Mouse (Mus musculus) liver, embryonic 14 days (tissue): ENCODE results near the gene 1700009N14Rik. TPM values are rescaled to one million over a fixed set of nuclear protein-coding genes. Genes with fewer than 3 reads are reported as not detected.

Experiments
- polyA plus RNA-seq: library from polyadenylated mRNA; depleted of rRNA; stranded (reverse); fragments of >200 nt; gene quantifications from 2 replicates; pipeline ENCODE4 v1.2.3, GENCODE M21; 2012; rRNA removed

1700009N14Rik gene
- polyA plus RNA-seq: not detected in 2 replicates

GRCm38 (mm10) chr4:39450069-39450468 is at the start of gene 1700009N14Rik:
1700009N14Rik (plus strand) TSS chr4:39450295.

